Mouse (Mus musculus) erythroblast, embryonic 14.5 days (primary cell): Measurements from ENCODE around the gene Tspear.

ENCODE experiments used
- GATA1 ChIP-seq: IDR thresholded peaks from 2 replicates; pipeline ENCODE4 v1.6.1; 2012; ENCODE audit warnings: low read length, inconsistent platforms, mixed read lengths
- TAL1 ChIP-seq: IDR thresholded peaks from 3 replicates; pipeline ENCODE4 v1.6.1; 2012; ENCODE audit warnings: low read length, inconsistent platforms, mixed read lengths

DNA sequence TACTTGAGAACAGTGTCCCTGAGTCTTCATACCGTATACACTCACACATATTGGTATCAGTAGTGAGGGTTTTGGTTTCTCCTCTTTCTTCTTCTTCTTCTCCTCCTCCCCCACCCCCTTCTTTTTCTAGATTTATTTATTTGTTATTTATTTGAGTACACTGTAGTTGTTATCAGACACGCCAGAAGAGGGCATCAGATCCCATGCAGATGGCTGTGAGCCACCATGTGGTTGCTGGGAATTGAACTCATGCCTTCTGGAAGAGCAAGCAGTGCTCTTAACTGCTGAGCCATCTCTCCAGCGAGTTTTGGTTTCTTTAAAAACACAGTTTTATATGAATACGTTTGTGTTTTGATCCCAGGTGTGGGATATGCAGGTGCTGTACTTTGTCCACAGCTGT lies 41.9 kb downstream of the Tspear start:
- TF ChIP-seq GATA1 (no peak), TAL1 (no peak)
